Mouse (Mus musculus) frontal cortex, postnatal 10 days (tissue): ENCODE data around the gene 4930519G04Rik.
"Not testable (repeated sequence)": the region's sequence is repeated elsewhere in the genome, so short reads cannot be mapped to it uniquely, and the experiment has no call there.

Experiments
- DNase-seq, 2 experiments: peaks; one replicate each; pipeline ENCODE4 v3.0.0; 2022; ENCODE audit warnings: low spot score in 2 of 2, mixed read lengths in 1 of 2

4930519G04Rik gene

GRCm38 (mm10) chr5:114853364-114853763 lies at the start of gene 4930519G04Rik:
Gene 4930519G04Rik (plus strand): TSS chr5:114853664.
- DNase-seq: not testable (repeated sequence)

- no peak for DNase-seq
Observed at GRCm38 (mm10) chr5:114804335-114804734, 49.1 kb upstream of the 4930519G04Rik start.

GRCm38 (mm10) chr5:114804958-114805357 lies 48.5 kb upstream of the 4930519G04Rik start:
- DNase-seq: peak in 1 of 2 experiments; percentile 43

DNA sequence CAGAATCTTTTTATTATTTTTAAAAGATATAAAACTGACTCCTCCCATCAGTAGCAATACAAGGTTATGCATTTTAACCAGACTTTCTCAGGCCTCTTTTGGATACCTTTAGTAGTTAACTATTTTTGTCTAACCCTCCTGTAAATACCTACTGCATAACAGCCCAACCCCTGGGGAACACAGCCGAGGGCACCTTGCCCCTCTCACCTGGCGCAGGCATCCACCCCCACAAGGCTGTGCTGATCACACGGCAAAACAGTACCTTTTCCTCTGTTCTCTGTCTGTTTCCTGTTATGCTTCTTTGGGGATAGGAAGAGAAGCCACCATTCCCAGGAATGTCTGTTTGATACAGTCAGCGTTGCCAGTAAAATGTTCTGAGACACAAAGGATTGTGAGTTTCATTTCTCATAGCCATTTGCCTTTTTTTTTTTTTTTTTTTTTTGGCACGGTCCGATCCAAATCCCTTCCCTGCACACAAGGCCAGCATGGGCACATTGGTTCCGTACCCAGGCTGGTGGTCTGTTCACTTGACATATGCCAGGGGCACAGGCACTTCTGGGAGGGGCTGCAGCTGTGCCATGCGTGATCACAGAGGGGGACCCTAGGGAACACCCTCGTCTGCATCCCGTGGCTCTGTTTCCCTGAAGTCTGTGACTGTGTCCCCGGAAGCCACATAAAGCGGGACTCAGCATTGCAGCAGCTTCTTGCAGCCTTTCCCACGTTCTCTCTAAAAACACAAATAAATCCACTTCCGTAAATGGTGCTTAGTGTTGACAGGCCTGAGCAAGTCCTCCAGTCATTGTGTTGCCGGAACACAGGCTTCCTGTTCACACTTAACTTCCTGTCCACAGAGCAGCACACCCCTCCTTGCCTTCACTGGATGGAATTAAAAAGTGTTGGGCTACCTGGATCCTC lies 47.8 kb upstream of the 4930519G04Rik start:
- DNase-seq: no peak

GRCm38 (mm10) chr5:114806636-114807035 lies 46.8 kb upstream of the 4930519G04Rik start:
- DNase-seq: no peak

- no peak for DNase-seq
Observed at GRCm38 (mm10) chr5:114807063-114807462, 46.4 kb upstream of the 4930519G04Rik start.

GRCm38 (mm10) chr5:114807468-114807867 lies 46.0 kb upstream of the 4930519G04Rik start:
- DNase-seq: no peak

DNA sequence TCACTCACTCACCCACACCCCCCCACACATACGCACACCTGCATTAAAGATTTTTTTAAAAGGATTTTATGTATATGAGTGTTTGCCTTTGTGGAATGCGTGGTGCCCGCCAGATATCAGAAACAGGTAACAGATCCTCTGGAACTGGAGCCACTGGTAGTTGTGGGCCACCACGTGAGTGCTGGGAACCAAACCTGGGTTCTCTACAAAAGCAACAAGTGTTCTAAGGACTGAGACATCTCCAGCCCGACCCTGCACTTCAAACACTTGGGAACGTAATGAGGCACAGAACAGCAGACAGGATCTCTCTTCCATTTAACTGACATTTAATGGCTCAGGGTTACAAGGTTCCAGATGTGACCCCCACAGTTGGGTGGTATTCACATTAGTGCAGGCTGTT lies 45.6 kb upstream of the 4930519G04Rik start:
- no peak for DNase-seq

DNA sequence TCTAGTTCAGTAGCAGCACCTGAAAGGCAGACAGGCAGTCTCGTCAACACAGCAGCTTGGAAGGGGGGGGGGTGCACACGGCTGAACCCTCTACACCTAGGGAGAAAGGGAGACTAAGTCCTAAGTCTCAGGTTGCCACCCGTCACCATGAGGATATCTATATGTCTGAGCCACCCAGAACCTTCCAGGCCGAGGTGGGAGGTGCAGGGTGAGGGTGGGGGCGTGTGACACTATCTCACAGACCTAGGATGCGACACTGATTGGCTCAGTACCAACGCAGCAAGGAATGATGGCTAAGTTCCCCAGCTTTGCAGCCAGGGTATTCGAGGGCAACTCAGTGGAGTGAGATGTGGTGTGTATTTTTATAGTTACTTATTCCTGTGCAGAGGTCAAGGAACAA lies 45.1 kb upstream of the 4930519G04Rik start:
- DNase-seq: no peak

GRCm38 (mm10) chr5:114809181-114809756 lies 44.2 kb upstream of the 4930519G04Rik start:
- no peak for DNase-seq

- no peak for DNase-seq
Observed at GRCm38 (mm10) chr5:114809826-114810225, 43.6 kb upstream of the 4930519G04Rik start.

DNA sequence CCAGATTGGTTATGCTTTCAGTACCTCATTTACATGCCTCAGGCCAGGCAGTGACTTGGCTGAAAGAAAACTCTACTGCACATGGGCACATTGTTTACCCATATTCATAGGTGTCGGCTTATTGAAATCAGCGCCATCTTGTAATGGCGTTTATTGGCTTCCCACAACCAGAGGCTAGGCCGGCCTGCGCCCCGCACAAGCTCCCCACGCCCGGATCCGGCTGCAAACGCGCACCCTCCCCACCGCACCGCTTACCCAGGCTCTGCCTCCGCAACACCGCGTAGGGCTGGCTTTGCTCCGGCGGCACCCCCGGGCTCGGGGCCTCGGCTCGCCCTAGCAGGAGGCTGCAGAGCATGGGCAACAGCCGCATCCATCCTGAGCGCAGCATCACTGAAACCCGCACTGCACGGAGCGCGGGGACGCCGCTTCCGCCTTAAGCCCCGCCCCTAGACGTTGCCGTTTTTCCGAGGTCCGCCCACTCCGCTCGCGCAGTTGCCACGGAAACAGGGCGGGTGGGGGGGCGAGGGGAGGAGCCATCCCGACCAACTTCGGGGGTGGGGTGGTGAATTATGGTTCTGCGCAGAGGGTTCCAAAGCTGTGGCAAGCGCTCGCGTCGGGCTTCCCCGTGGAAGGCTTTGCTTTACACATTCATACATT lies 39.8 kb upstream of the 4930519G04Rik start:
- DNase-seq: peak; percentile 83 to 89

DNA sequence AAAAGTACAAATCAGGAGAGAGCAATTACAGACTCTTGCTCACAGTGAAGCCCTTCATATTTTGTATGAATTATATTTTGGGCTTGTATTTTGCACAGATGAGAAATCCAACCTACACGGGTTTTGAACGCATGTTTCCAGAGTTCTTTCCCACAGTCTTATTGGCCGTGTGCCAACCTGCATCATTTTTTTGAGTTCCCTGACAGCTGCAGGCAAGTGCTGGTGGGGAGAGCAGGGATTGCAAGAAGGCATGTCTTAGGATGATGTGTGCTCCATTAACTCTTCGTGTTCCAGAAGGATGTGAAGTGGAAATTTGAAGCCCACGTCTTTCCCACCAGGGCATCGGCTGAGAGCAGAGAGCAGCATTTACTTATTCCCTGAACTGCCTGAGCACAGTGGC lies 36.9 kb upstream of the 4930519G04Rik start:
- no peak for DNase-seq

- DNase-seq: no peak
Observed at GRCm38 (mm10) chr5:114818124-114818523, 35.3 kb upstream of the 4930519G04Rik start.

- DNase-seq: peak; percentile 69 to 77
Observed at GRCm38 (mm10) chr5:114822796-114823688, 30.4 kb upstream of the 4930519G04Rik start, which contains the start of gene 1500011B03Rik. Gene 1500011B03Rik (minus strand): TSS chr5:114823468.

GRCm38 (mm10) chr5:114824197-114824596 lies 29.3 kb upstream of the 4930519G04Rik start:
- DNase-seq: peak in 1 of 2 experiments; percentile 32

DNA sequence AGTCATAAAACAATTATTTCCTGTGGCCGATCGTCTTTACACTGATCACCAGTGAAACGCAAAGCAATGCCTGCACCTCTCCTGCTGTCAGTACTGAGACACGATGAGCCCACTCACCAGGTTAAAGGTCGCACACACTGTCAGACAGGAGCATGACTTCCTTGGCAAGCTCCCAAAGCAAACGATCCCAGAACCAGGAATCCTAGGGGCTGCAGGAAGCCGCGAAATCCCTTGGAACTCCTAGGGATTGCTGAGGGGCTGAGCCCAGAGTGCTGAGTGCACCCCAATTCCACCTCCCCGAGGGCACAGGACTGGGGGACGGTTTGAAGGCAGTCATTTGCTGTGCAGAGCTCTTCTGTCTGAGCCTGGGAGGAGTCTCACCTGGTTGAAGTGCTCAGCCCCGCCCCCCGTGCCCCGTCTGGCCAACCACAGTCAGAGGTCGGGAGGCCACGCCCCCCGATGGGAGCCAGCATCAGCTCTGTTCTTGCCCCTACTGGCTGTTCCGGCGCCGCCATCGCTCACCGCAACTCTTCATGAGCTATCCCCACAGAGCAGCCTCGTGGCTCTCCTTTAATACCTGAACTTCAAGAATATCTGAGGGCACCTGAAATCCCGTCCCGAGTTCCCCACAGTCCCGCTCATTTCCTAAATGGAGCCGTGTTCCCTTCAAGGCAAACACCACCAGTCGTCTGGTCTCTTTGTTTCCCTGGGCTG lies 27.3 kb upstream of the 4930519G04Rik start:
- peak in 1 of 2 experiments; percentile 61 for DNase-seq

GRCm38 (mm10) chr5:114827427-114827826 lies 26.0 kb upstream of the 4930519G04Rik start:
- no peak for DNase-seq

GRCm38 (mm10) chr5:114829740-114830139 lies 23.7 kb upstream of the 4930519G04Rik start:
- no peak for DNase-seq

DNA sequence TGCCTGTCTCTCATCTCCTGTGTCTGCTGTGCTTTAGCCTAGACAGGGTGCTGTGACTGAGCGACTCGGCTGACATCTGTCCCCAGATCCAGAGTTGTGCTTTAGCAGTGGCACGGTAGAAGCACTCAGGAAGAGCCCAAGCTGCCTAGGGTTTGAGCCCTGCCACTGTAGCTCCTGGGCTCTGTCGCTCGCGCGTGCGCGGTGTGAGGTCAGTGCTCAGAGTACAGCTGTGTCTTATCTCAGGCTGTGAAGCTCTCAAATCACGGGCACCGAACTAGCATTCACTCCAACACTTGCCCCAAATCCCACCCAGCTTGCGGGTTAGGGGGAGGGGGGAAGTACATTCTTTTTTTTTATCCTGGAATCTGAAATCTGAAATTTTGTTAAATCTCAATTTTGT lies 16.6 kb upstream of the 4930519G04Rik start:
- no peak for DNase-seq

DNA sequence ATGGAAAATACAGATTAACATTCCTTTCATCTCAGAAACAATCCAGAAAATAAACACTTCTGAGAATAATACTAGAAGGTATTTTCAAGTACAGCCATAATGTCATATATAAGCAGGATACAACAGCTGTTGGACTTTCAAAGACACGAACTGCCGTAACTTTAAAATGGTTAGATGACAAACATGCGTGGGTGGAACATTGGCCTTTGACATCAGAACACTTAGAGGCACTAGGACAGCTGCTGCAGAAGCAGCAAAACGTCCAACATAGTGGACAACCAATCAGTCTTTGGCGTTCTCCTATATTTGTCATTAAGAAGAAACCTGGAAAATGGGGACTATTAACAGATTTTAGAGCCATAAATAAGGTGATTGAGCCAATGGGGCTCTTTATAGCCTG lies 13.0 kb upstream of the 4930519G04Rik start:
- not testable (repeated sequence) for DNase-seq
